Mouse (Mus musculus) brain, adult 10 weeks (tissue): Measurements from ENCODE around the gene Pbx4. TPM values are rescaled to one million over a fixed set of nuclear protein-coding genes. Genes with fewer than 3 reads are reported as not detected.

Source experiments
- polyA plus RNA-seq: library from polyadenylated mRNA; stranded (reverse); fragments of 350-450 nt; fragmentation: Illumina TruSeq; extraction: RNeasy Lipid Tissue Mini Kit (QIAGEN cat#74804); gene quantifications from one replicate; pipeline ENCODE4 v1.2.3, GENCODE M21; 2015; ENCODE audit warnings: low read depth, low replicate concordance

Gene Pbx4
- 23.2 TPM for polyA plus RNA-seq

DNA sequence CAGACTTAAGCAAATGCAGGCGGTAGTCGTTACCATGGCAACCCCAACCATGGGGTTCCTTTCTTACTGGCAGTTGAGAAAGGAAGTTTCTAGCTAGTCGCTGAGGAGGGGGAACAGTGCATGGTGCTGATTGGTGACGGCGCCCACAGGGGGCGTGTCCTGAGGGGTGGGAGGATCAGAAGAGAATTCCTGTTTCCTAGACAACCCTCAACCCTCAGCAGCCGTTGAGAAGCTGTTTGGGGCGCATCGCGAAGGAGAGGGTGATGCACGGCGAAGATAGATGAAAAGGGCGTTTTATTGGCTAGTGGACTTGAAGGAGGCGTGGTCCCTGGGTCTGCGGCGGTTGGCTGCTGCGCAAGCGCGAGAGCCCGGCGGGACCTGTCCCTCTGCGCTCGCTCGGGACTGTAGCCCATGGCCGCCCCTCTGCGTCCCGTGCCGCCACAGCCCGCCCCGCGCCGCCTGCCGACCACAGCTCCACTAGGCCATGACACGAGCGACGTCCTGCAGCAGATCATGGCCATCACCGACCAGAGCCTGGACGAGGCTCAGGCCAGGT is at the start of gene Pbx4:
TSS of gene Pbx4 (plus strand) at position 194 of the 556 bp plus-strand sequence.

GRCm38 (mm10) chr8:69790773-69791367 is 41.4 kb upstream of the Pbx4 start, which contains the start of the genes Atp13a1 and Zfp866:
Gene Atp13a1 (plus strand): TSS chr8:69791163.
Gene Zfp866 (minus strand): TSS chr8:69791178.

DNA sequence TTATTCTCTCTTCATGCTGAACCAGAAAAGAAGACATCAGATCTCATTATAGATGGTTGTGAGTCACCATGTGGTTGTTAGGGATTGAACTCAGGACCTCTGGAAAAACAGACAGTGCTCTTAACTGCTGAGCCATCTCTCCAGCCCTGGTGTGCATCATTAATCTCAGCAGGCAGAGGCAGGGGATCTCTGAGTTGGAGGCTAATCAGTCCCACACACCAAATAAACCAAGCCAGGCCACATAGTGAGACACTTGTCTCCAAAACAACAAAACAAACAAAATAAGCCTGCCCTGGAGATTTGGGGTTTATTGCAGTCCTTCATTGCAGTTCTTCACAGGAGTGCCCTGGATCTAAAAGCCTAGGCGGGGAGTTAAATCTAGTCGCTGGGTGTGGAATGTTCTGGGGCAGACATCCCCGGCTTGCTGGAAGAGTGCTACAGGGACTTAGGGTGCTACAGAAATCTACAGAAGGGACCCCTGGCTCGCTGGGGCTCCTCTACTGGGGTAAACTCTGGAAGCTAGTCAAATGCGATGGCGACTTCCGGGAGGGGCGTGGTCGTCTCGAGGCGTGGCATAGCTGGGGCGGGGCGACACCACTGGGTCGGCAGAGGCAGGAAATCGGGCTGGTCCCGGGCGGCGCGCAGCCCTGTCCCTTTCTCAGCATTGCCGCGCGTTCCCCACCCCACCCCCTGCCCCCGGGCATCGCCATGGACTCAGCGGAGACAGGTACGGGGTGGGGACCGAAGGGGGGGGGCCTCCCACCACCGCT is 24.0 kb upstream of the Pbx4 start, which contains the start of gene Gmip:
TSS of gene Gmip (plus strand) at position 586 of the 770 bp plus-strand sequence.

GRCm38 (mm10) chr8:69822386-69823191 is 9.7 kb upstream of the Pbx4 start, which contains the start of gene Lpar2:
Gene Lpar2 (plus strand): TSS chr8:69822429.

GRCm38 (mm10) chr8:69887289-69888243 is 55.3 kb downstream of the Pbx4 start, which contains the start of gene Cilp2:
Gene Cilp2 (minus strand): TSS chr8:69887687.

DNA sequence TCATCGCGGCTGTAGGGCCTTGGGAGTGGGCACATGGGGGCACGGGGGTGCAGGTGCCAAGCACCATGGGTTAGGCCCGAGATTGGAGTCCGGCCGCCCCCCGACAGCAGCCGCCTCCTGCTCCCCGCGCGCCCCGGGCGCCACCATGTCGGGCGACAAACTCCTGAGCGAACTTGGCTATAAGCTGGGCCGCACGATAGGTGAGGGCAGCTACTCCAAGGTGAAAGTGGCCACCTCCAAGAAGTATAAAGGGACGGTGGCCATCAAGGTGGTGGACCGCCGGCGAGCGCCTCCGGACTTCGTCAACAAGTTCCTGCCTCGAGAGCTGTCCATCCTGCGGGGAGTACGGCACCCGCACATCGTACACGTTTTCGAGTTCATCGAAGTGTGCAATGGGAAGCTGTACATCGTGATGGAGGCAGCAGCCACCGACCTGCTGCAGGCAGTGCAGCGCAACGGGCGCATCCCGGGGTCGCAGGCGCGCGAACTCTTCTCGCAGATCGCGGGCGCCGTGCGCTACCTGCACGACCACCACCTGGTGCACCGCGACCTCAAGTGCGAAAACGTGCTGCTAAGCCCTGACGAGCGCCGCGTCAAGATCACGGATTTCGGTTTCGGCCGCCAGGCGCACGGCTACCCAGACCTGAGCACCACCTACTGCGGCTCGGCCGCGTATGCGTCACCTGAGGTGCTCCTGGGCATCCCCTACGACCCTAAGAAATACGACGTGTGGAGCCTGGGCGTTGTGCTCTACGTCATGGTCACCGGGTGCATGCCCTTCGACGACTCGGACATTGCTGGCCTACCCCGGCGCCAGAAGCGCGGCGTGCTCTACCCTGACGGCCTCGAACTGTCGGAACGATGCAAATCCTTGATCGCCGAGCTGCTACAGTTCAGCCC is 70.1 kb downstream of the Pbx4 start, which contains the start of the genes Tssk6, Ndufa13 and Yjefn3:
TSS of gene Tssk6 (plus strand) at position 22 of the 900 bp plus-strand sequence.
TSS of gene Ndufa13 (minus strand) at position 396 of the 900 bp plus-strand sequence.
TSS of gene Yjefn3 (minus strand) at position 550 of the 900 bp plus-strand sequence.

Other genes starting within 250 kb of the Pbx4 start
- gene Zfp868, start 206.9 kb upstream of the Pbx4 start, polyA plus RNA-seq: 20.2 TPM
- gene Zfp964, start 178.0 kb upstream of the Pbx4 start, polyA plus RNA-seq: 4.7 TPM
- 26.2 TPM for gene Zfp869, start 121.8 kb upstream of the Pbx4 start, polyA plus RNA-seq
- gene Zfp963, start 82.5 kb upstream of the Pbx4 start, polyA plus RNA-seq: 4.8 TPM
- 1.0 TPM for gene Gm20422, start 57.6 kb upstream of the Pbx4 start, polyA plus RNA-seq
- 25.3 TPM for gene Atp13a1, start 41.3 kb upstream of the Pbx4 start, polyA plus RNA-seq
- 21.1 TPM for gene Zfp866, start 41.3 kb upstream of the Pbx4 start, polyA plus RNA-seq
- 11.2 TPM for gene Gmip, start 23.8 kb upstream of the Pbx4 start, polyA plus RNA-seq
- gene Lpar2, start 10.1 kb upstream of the Pbx4 start, polyA plus RNA-seq: 0.27 TPM
- 0.22 TPM for gene Cilp2, start 55.2 kb downstream of the Pbx4 start, polyA plus RNA-seq
- not detected for gene Tssk6, start 69.7 kb downstream of the Pbx4 start, polyA plus RNA-seq
- gene Ndufa13, start 70.1 kb downstream of the Pbx4 start, polyA plus RNA-seq: 228 TPM
- gene Yjefn3, start 70.2 kb downstream of the Pbx4 start, polyA plus RNA-seq: 14.3 TPM
- gene Gatad2a, start 163.9 kb downstream of the Pbx4 start, polyA plus RNA-seq: 17.6 TPM
- 56.6 TPM for gene Mau2, start 210.2 kb downstream of the Pbx4 start, polyA plus RNA-seq
- 40.9 TPM for gene Sugp1, start 210.3 kb downstream of the Pbx4 start, polyA plus RNA-seq
- gene Tm6sf2, start 240.4 kb downstream of the Pbx4 start, polyA plus RNA-seq: 3.4 TPM